Mouse (Mus musculus) heart, postnatal 10 days (tissue): ENCODE measurements around the gene Pdik1l. TPM values are rescaled to one million over a fixed set of nuclear protein-coding genes. Genes with fewer than 3 reads are reported as not detected.

Experiments used
- DNase-seq, 2 experiments: peaks; one replicate each; pipeline ENCODE4 v3.0.0; 2021
- intact Hi-C: fragments of 180-260 bp; cut with DNase I; formaldehyde crosslinking; loops from one replicate; pipeline ENCODE4 v1.15.1; 2025
- total RNA-seq, 2 experiments: library from RNA; stranded (reverse); gene quantifications; 2 replicates each; pipeline ENCODE4 v1.2.3; 2021

Pdik1l gene
- total RNA-seq, 2 experiments from 2014 or later, result 7.5 to 10.3 TPM

DNA sequence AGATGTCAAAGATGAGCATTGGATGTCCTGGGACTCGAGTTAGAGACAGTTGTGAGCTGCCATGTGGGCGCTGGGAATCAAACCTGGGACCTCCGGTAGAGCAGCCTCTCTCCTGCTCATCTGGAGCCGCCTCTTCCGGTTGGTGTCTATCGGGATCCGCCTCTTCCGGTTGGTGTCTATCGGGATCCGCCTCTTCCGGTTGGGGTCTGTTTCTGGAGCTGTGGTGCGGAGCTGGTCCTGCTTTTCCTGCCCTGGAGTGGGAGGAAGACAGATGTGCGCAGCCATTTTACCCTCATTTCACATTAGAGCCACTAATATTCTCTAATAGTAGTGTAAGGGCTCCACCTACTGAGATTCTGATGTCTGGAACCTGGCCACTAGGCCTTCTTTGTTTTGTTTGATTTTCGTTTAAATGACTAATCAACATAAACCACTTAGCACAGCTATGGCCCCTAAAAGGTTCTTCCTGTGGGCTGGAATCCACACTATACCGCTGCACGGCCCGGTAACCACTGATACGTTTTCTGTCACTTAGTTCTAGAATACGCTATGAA, 19.5 kb downstream of the Pdik1l start:
- peak in 1 of 2 experiments; percentile 35 for DNase-seq
- intact Hi-C loops, result loop anchor here (1.0 to 10.0 kb wide), 4 partner anchors 19 to 197 kb away; partner anchors contain the start of genes Cep85, Pdik1l and Stmn1

DNA sequence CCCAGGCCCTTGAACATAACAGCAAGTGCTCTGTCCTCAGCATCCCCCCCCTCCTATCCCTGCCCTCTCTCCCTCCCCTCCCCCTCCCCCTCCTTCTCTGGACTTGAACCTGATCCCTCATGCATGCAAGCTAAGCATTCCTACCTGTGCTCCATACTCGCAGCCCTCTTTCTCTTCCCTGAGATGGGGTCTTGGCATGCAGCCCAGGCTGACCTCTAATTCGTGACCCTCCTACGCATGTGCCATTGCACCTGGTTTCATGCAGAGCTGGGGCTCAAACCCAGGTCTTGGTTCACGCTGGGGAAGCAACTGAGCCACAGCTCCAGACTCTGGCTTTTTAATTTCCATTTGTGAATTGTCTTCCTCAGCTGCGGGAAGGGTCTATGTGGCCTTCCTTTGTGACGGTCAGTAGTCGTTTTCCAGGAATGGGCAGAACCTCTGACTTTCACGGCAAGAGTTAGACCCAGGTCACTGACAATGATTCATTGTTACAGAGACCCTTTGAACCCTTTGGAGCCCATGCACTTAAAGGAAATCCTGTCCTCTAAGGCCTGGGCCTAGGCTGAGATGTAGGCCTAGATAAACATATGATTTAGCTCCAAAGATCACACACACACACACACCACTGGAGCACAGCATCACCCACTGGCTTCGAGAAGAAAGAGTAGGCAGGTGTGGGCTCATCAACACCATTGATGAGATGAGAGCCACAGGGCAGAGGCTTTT, 21.7 kb downstream of the Pdik1l start:
- intact Hi-C loops, result loop anchor here (5.0 to 10.0 kb wide), 2 partner anchors 79 to 199 kb away; partner anchors contain the start of genes Cep85 and Stmn1
- no peak for DNase-seq

DNA sequence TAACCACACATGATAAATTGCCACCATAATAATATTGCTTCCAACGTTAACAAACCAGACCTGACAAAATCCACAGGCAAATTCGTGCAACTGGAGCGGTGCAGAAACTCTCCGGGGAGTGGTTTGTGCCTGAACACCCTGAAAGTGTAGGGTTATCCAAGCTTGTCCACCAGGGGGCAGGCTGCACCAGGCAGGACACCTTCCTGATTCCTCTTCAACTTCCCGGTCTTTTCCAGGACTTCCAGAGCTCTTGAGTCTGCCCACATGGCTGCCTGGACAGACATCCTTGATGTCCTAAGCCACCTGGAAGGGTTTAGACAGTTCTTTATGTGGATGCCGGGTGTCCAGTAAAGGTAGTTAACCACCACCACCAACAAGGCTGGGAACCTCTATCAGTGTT, 24.5 kb downstream of the Pdik1l start:
- intact Hi-C loops, result loop anchor here (5.0 to 10.0 kb wide), 2 partner anchors 124 to 202 kb away; partner anchors contain the start of gene Stmn1
- DNase-seq, result peak; percentile 65 to 82

DNA sequence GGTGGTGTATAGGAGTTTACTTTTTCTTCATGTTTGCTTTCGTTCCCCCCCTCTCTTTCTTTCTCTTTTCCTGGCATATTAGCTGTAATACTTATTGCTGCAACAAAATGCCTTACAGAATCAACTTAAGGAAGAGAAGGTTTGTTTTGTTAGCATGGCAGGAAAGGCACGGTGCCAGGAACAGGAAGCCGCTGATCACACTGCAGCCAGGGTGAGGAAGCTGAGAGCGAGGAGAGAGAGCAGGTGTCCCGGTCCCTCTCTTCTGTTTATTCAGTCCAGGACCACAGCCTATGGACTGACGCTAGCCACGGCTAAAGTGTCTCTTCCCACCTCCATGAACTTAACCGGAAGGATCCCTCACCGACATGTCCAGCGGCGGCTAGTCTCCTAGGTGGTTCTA, 29.3 kb downstream of the Pdik1l start:
- intact Hi-C loops, result no loop called here
- DNase-seq, result no peak

DNA sequence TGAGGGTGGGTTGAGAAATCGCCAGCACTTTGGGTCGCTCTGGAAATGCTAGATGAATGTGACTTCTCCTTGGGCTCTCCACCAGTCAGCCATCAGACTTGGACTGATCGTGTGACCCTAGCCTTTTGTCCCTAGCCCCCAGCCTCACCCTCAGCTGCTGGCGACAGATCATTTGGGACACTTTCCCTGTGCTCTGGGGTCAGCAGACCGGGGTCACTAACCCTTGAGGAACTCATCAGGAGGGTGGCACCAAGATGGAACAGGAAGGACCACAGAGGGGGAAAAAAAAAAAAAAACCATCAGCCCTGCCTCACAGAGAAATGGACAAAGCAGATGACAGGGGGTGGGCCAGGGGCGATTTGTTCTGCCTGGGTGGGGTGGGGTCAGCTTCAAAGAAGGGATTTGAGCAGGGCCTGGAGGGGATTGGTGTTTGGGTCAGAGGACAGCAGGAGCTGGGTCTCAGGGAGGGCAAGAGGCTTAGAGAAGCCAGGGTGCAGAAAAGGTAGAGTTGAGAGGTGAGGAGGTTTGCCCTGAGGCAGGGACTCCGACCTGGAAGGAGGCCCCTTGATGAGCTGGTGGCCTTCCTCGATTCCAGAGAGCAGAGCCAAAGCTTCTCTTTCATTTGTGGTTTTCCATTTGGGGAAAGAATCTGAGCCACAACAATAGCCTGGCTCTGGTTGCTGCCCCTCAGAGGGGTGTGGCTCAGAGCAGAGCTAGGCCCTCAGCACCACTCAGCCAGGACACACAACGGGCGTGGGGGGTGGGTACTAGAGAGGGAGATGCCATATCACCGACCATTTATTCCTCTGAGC, 30.3 kb downstream of the Pdik1l start:
- intact Hi-C loops, result no loop called here
- DNase-seq, result no peak

DNA sequence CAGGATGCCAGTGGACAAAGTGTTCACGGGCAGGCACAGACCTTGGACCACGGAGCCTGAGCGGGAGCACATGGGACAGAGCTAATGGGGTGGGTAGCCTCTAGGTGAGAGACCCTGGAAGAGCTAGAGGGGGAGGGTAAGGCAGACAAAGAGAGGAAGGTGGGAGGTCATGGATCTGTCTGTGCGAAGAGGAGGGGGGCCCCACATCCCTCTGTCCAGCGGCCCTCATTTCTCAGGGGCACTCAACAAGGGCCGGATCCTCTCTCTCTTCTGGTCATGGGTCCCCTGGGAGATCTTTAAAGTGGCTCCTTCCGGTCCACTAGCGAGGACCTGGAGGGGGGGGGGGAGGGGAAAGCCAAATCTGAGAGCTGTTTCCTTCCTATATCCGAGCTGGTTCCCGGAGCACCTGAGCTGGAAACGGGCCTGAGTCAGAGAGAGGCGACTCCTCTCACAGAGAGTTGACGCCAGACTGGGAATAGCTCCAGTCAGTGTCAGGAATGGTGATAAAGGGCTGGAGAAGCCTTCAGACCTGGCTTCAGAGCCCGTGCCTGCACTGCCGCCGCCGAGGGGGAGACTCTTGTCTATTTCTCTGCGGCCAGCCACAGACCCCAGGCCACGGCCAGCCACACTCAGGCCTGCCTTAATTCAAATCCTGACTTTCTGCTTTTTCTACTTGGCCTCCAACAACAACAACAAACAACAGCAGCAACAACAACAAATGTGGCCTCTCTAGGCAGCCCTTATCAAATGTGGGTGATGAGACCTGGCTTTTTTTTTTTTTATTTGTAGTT, 31.1 kb downstream of the Pdik1l start:
- intact Hi-C loops, result no loop called here
- DNase-seq, result peak in 1 of 2 experiments; percentile 61

DNA sequence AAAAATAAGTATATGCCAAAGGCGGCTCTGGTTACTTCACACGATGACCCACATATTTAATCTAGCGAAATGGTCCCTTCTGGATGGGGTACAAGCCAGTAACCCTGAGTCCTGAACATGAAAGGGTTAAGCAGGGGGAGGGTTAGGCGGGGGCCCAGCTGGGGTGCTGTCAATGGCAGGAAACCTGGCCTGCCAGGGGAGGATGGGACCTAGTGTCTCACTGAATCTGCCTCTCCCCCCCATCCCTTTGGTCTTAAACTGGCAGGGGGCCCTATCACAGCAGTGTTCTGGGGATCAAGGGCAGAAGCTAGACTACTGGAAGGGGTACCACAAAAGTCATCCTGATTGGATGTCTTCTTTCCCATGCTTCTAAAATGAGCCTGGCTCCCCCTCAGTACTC, 31.8 kb downstream of the Pdik1l start:
- intact Hi-C loops, result no loop called here
- DNase-seq, result no peak

DNA sequence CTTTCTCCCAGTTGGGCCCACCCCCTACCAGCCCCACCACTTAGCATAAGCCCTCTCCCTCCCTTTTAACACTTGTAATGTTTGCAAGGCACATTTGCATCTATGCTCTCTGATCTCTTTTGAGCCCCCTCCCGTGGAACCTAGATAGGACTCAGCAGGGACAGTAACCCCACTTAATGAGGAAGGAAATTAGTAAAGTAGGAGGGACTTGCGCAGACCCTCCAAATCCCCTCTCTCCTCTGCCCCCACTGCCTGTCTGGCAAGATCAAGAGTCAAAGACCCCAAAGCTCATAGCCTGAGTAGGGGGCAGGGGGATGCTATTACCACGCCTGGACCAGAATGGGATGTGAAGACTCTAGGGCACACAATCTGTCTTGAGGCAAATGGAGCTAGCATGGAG, 32.9 kb downstream of the Pdik1l start:
- DNase-seq, result no peak
- intact Hi-C loops, result no loop called here

DNA sequence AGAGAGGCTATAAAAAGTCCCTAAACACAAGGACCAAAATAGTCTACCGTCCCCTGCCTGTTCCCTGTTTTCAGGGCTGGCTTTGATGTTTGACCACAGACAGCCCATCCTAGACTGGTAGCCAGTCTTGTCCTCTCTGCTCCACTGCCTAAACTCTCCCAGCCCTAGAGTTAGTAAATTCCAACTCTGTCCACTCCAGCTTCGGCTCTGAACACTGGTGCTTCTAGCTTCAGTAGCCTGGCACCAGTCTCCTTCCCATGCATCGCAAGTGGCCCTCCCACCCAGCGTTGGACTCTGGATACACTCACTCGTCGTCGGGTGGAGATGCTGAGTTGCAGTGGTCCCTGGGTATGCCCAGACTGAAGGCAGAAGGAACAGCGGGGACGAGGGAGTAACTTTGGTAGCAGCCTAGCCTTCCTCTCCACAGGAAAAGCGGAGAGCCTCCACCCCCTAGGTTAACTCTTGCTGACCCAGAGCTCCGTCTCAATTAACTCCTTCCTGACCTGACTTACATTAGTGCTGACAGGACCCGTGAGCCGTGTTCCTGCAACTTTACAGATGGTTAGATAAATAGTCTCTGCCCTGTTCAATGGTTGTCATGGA, 33.9 kb downstream of the Pdik1l start, which contains the start of gene Grrp1:
TSS of gene Grrp1 (minus strand) at position 385 of the 603 bp plus-strand sequence.
- DNase-seq, result peak in 1 of 2 experiments; percentile 56
- intact Hi-C loops, result no loop called here

DNA sequence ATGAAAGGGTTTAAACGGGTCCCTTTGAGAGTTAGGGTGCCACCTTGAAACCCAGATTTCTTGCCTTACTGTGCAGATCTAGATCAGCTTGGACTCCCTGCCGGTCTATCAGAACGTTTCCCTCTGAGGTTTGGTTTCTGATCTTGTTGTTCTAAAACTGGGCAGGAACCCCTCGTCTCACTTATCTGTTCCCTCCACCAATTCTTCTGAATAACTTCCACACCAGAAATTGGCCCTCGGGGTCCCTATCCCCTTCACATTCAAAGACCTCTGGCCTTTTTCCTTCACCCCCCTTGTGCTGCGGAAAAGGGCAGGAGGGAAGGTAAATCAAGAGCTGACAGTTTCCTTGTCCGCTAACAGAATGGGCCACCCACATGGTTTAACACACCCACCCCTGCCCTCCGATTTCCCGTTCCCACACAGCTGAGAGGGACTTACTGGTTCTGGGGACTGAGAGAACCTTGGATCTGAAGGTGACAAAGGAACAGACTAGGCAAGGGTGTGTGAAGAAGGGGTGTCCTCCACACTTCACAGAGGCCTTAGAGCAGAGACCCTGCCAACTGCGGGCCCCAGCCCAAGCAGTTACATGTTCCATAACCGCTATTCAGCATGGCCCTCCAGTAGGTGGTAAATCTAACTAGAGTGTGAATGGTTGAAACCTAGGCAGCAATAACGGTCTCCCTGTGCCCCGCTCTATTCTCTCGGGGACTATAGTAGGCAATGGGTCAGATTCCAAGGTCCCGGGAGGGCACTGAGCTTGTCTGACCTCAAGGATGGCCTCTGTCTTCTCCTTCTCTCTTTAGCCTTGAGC, 34.6 kb downstream of the Pdik1l start:
- intact Hi-C loops, result no loop called here
- DNase-seq, result no peak

DNA sequence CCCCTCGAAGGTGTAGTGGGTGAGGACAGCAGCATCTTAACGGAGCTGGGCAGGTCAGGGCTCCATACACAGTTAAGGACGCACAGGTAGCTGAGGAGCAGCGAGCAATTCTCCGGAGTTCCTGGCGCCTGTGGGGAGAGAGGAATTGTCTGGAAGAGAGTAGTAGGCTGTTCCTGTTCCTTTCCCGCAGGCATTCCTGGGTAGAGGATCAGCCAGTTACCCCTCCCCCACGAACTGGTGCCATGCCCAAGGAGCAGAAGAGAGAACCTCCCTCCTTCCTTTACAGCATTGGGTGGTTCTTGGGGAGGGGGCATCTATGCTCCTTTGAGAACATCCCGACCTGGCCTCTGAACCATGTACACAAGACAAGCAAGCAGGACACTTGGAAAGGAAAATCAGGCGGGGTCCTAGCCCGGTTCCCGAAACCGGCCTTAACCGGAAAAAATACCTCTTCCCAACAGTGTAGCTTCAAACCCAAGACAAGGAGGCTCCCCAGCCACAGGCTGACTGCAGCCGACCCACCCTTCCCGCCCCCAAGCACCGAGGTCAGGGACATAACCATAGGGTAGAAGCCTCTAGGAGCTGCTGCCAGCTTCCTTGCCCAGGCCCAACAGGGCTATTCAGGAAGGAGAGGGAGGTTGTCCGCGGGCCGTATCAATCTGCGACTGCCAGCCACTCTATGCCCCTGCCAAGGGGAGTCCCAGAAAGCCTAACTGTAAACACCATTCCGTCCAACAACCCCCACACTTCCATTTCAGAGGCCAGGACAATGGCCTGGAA, 35.4 kb downstream of the Pdik1l start:
- no peak for DNase-seq
- intact Hi-C loops, result no loop called here

DNA sequence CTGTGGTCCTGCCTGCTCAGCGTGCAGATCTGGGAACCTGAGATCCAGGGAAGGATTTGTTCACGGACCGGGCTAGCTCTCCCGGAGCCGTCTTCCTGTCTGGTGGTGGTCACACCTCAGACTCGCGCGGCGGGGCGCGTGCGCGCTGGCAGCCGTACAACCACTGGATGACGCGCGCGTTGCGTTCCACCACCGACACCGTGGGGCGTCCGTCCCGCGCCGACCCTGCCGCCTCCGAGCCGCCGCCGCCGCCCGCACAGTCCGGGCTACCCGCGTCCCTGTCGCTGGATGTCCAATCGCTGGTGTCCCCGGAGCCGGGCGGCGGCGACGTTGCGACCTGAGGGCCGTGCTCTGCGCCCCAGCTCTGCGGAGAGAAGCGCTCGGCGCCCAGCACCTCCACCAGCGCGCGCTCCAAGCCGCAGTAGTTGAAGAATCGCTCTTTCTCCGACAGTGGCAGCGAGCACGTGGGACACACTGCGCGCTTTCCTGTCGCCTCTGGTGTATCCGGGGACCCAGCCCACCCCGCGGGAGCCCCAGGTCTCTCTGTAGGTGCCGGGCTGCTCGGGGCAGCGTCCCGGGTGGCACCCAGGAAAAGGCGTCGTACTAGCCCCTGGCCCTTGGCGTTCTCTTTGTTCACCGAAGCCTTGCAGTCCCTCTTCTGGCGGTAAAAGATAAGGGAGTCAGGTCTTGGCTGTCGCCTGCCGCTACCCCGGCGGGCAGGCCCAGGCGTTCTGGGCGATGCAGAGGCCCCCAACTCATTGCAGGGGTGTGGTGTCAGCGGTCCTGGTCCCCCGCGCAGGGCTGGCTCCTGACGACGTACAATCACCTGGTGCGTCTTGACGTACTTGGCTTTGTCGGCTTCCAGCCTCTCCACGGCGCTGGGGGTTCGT, 36.2 kb downstream of the Pdik1l start:
- intact Hi-C loops, result no loop called here
- peak in 1 of 2 experiments; percentile 55 for DNase-seq

DNA sequence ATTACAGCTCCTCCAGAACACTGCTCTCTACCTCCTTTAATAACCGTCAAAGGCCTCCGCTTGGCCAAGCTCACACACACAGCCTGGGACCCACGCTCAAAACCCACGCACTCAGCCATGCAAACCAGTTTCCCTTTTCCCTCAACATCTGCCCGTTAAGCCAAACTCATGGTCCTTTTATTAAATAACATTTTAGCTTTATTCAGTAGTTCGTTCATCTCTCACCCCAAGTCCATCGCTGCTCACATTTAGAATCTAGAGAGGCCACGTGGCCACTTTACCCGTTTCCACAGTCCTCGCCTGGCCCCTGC, 36.8 kb downstream of the Pdik1l start:
- intact Hi-C loops, result no loop called here
- no peak for DNase-seq

DNA sequence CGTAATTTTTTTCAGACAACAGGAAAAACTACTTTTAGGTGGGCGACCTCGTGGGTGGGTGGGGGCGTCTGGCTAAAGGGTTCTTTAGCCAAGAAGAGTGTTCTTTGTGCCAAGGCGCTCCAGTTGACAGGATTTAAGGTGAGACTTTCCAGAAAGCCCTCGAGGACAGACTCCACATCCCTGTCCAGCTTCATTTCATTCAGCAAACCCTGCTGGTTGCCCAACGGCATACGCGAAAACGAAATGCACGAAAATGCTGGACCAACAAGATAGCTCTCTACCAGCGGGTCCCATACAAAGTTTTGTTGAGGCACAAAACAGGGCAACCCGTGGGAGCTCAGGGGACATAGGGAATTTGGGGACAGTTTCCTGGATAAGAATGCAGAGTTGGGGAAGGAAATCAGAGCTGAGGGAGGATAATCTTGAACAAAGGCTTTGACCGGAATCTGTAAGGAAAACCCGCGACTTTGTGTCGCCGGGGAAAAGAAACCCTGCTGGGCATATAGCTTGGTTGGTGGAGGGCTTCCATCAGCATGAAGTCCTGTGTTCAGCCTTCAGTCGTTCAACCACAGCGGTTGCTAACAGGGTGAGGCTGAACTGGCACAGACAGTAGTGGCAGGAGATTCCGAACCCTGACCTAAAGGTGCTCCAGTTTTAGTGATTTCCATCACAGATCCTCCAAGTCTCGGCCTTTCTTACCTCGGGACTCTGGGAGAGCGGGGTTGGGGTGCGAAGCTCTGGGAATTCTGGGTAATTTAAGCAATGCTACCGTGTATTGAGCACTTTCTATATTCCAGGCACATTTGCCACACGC, 37.4 kb downstream of the Pdik1l start:
- intact Hi-C loops, result no loop called here
- DNase-seq, result no peak

DNA sequence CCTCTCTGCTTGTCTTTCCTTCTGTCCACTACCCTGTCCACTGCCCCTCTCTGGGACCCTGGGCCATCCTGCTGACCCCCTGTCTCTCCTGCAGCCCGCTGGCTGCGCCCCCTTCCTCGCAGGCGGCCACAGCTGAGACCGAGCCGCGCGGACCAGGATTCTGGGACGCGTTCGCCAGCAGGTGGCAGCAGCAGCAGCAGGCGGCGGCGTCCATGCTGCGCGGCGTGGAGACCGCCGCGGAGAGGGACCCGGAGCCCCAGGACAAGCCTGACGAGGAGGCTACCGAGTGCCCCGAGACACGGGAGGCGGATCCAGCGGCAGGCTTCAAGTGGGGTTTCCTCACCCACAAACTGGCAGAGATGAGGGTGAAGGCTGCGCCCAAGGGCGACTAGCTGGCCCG, 38.0 kb downstream of the Pdik1l start:
- intact Hi-C loops, result loop anchor here (1.0 to 5.0 kb wide), 3 partner anchors 19 to 138 kb away; partner anchors contain the start of gene Pdik1l
- peak; percentile 85 to 89 for DNase-seq

DNA sequence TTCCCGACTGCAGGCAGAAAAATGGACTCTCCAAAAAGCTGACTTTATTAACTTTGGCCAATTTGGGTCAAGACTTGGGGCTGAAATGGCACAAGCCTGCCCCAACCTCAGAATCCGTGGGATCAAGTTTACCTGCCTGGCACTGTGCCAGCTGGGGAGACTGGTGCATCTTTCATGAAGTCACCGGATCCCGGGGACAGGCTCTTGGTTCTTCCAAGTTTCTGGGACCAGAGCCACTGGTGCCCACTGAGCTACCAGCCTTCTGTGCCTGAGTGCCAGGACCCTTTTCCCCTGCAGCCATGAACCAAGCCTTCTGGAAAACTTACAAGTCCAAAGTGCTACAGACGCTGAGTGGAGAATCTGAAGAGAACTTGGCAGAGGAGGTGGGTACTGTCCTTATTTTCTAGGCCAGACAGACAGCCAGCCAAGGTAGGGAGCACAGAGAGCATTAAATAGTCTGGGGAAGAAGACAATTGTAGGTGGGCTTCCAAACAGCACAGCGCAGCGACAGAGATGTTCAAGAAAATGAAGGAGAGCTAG, 40.9 kb downstream of the Pdik1l start, which contains the start of gene Gm30191:
TSS of gene Gm30191 (plus strand) at position 217 of the 540 bp plus-strand sequence.
- intact Hi-C loops, result loop anchor here (5.0 kb wide), 1 partner anchor 141 kb away; no protein-coding TSS in a partner anchor
- no peak for DNase-seq
